Mouse (Mus musculus) stomach, postnatal 0 days (tissue): ENCODE measurements at regions not wholly inside any gene's neighbourhood (a gene's known extent, or its start where the extent isn't known, plus 50 kb on each side); places are given as distances from the start of the nearest gene placed in this dataset.

ENCODE experiments used
- CTCF ChIP-seq: IDR thresholded peaks from 2 replicates; pipeline ENCODE4 v1.5.1; 2016; ENCODE audit warnings: antibody characterized with exemption, low read depth, mild to moderate bottlenecking, moderate library complexity
- EP300 ChIP-seq: optimal IDR thresholded peaks from 2 replicates; pipeline ENCODE3; 2016; ENCODE audit warnings: antibody characterized with exemption

DNA sequence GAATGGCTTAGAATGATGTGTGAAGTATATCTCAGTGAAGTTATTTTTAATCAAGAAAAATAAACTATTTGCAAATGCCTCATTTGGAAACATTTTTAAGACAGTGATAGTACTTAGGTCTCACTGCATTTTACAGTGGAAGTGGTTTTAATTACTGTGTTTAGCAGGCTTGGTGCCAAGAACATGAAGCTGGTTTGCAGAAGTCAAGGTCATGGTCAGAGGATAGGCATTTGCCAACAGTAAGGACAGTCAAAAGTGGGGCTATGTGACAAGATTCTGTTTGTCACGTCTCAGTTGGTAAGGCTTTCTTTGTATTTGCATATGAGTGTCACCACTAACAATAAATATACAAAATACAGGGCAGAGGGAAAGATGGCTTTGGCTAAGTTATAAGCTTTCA is 254.2 kb upstream of the Cdyl start:
- TF ChIP-seq EP300 (no peak), CTCF (no peak)
